Mouse (Mus musculus): ENCODE results near the gene Fam57a.

- TF ChIP-seq CTCF (IDR thresholded peaks at IDR 0.05; ENCODE audit: low read depth, low read length) (no peak), GATA1 (IDR thresholded peaks at IDR 0.05; ENCODE audit: borderline replicate concordance, low read length) (no peak), POLR2AphosphoS5 (IDR thresholded peaks at IDR 0.05; ENCODE audit: insufficient replicate concordance, low read depth, low read length) (no peak), TAL1 (conservative IDR thresholded peaks at IDR 0.05; ENCODE audit: low read depth, low read length) (no peak)
These were observed 17.0 kb downstream of the Fam57a start for GRCm38 (mm10) chr11:76196275-76196976.

Data from G1E (cell line).